Mouse (Mus musculus): ENCODE data around the gene Gm20920. TPM values are rescaled to one million over a fixed set of nuclear protein-coding genes. Genes with fewer than 3 reads are reported as not detected.
"Not testable (repeated sequence)": the region's sequence is repeated elsewhere in the genome, so short reads cannot be mapped to it uniquely, and the experiment has no call there.

Gene Gm20920
- not detected in 2 replicates for polyA plus RNA-seq (2012; rRNA removed)
- not detected in 2 replicates for polyA plus RNA-seq (2014; fragmentation: Nextera tagmentation; extraction: Ambion mirVana)

DNA sequence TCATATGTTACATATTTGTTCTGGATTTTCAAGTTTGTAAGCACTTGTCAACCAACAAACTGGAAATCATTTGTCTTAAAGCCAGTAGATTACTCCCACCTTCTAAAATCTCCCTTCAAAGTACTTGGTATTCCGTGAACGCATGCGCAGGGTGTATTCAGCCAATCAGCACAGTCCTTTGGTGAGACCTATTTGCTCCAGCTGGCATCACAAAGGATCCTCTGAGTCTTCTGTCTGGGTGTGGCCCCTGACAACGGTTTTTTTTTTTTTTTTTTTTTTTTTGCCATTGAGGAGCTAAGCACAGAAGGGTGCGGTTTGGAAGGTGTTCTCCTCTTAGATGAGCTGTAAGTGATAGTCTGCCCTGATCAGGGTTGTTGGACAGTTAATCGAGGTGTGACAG, at the start of gene Gm20920:
Gene Gm20920, plus strand, starts transcription at position 301 of the 400 bp plus-strand sequence.
- not testable (repeated sequence) for H3K36me3 ChIP-seq (replicated peaks; ENCODE audit: control insufficient read depth, insufficient read depth, low read depth); DNase-seq (ENCODE audit: low read depth in 3 of 3, low spot score in 3 of 3); ATAC-seq (ENCODE audit: insufficient read depth); H3K4me3 ChIP-seq (ENCODE audit: insufficient read depth in 1 of 2, low read depth in 2 of 2, low read length in 2 of 2); H3K9ac ChIP-seq (replicated peaks); H3K4me2 ChIP-seq (ENCODE audit: low read depth); H3K27ac ChIP-seq; H3K4me1 ChIP-seq (replicated peaks; ENCODE audit: control insufficient read depth in 2 of 2, insufficient read depth in 2 of 2, low read length in 1 of 2); H3K9me3 ChIP-seq (ENCODE audit: control insufficient read depth, low read length); H3K27me3 ChIP-seq (ENCODE audit: control insufficient read depth, insufficient read depth, low read length)
- no CpG with 5 or more reads among the region's 6 CpGs for WGBS (ENCODE audit: insufficient replicate concordance)

All from liver, embryonic 14.5 days (tissue).